Mouse (Mus musculus): ENCODE measurements around the gene Htr2b. TPM values are rescaled to one million over a fixed set of nuclear protein-coding genes. Genes with fewer than 3 reads are reported as not detected.

Htr2b gene
- polyA plus RNA-seq, 1 experiment from 2014 or later = 3.1 TPM

GRCm38 (mm10) chr1:86154824-86155164 lies 43.0 kb upstream of the Htr2b start:
- H3K9me3 ChIP-seq (ENCODE audit: control insufficient read depth, low read length) = no peaks in the 10 kb centered on the region
- WGBS = 2% methylated on average over 17 of the region's 18 CpGs
- H3K36me3 ChIP-seq (ENCODE audit: control insufficient read depth, insufficient read depth, low read length) = 0 out of 2 replicates have a peak, but pooled peaks cover 2% of the 10 kb centered on the region
- ATAC-seq (ENCODE audit: low FRiP score, low TSS enrichment) (no peak), DNase-seq (ENCODE audit: low spot score) (no peak)
- no peaks in the 10 kb centered on the region for H3K27me3 ChIP-seq (ENCODE audit: control insufficient read depth, insufficient read depth, low read length)
- H3K4me3 ChIP-seq (ENCODE audit: low read depth, low read length) = peak overlapping the region; percentile 63
- peak overlapping the region; percentile 66 for H3K9ac ChIP-seq (ENCODE audit: low read length)
- no peak for TF ChIP-seq CTCF (IDR thresholded peaks at IDR 0.05; ENCODE audit: low read depth)
- TF ChIP-seq EP300 (optimal IDR thresholded peaks at IDR 0.05) = no peak
- no peak overlapping the region for H3K27ac ChIP-seq (replicated peaks)
- H3K4me2 ChIP-seq (replicated peaks; ENCODE audit: low read depth) = peak overlapping the region; percentile 82
- H3K4me1 ChIP-seq (replicated peaks; ENCODE audit: control insufficient read depth, insufficient read depth) = no peaks in the 10 kb centered on the region

GRCm38 (mm10) chr1:86154133-86154823 lies 42.5 kb upstream of the Htr2b start, which contains the start of gene Armc9:
TSS of gene Armc9 (plus strand) at chr1:86154780.
- 4% methylated on average over 40 of the region's 40 CpGs for WGBS
- H3K4me2 ChIP-seq (replicated peaks; ENCODE audit: low read depth) = peak within 1 kb of the TSS; percentile 82

GRCm38 (mm10) chr1:86152618-86153017 lies 40.8 kb upstream of the Htr2b start:
- no peak overlapping the region for H3K4me2 ChIP-seq (replicated peaks; ENCODE audit: low read depth)
- 85% methylated on average over 1 of the region's 1 CpGs for WGBS
- peak; percentile 55 for TF ChIP-seq CTCF (IDR thresholded peaks at IDR 0.05; ENCODE audit: low read depth)
- TF ChIP-seq EP300 (optimal IDR thresholded peaks at IDR 0.05) = no peak
- H3K9ac ChIP-seq (ENCODE audit: low read length) = no peak overlapping the region
- H3K4me1 ChIP-seq (replicated peaks; ENCODE audit: control insufficient read depth, insufficient read depth) = no peaks in the 10 kb centered on the region
- no peaks in the 10 kb centered on the region for H3K27me3 ChIP-seq (ENCODE audit: control insufficient read depth, insufficient read depth, low read length)
- ATAC-seq (ENCODE audit: low FRiP score, low TSS enrichment) = no peak
- H3K4me3 ChIP-seq (ENCODE audit: low read depth, low read length) = no peak overlapping the region
- H3K36me3 ChIP-seq (ENCODE audit: control insufficient read depth, insufficient read depth, low read length) = no peaks in the 10 kb centered on the region
- no peak for DNase-seq (ENCODE audit: low spot score)
- no peak overlapping the region for H3K27ac ChIP-seq (replicated peaks)
- no peaks in the 10 kb centered on the region for H3K9me3 ChIP-seq (ENCODE audit: control insufficient read depth, low read length)

More at GRCm38 (mm10) chr1:86154133-86154823, 42.5 kb upstream of the Htr2b start, which contains the start of gene Armc9:
- Histone ChIP-seq H3K27me3 (ENCODE audit: control insufficient read depth, insufficient read depth, low read length) (no peaks in the 10 kb centered on the region), H3K9ac (ENCODE audit: low read length) (peak within 1 kb of the TSS; percentile 66), H3K4me1 (replicated peaks; ENCODE audit: control insufficient read depth, insufficient read depth) (no peaks in the 10 kb centered on the region), H3K9me3 (ENCODE audit: control insufficient read depth, low read length) (no peaks in the 10 kb centered on the region), H3K4me3 (ENCODE audit: low read depth, low read length) (peak within 1 kb of the TSS; percentile 63), H3K36me3 (ENCODE audit: control insufficient read depth, insufficient read depth, low read length) (0 out of 2 replicates have a peak, but pooled peaks cover 2% of the 10 kb centered on the region), H3K27ac (replicated peaks) (peak within 1 kb of the TSS; percentile 61)
- peak; percentile 99 for ATAC-seq (ENCODE audit: low FRiP score, low TSS enrichment)
- TF ChIP-seq CTCF (IDR thresholded peaks at IDR 0.05; ENCODE audit: low read depth) (no peak), EP300 (optimal IDR thresholded peaks at IDR 0.05) (no peak)
- DNase-seq (ENCODE audit: low spot score) = peak; percentile 97

GRCm38 (mm10) chr1:86151376-86151775 lies 39.6 kb upstream of the Htr2b start:
- DNase-seq (ENCODE audit: low spot score) (no peak), ATAC-seq (ENCODE audit: low FRiP score, low TSS enrichment) (no peak)
- Histone ChIP-seq H3K4me2 (replicated peaks; ENCODE audit: low read depth) (no peak overlapping the region), H3K4me1 (replicated peaks; ENCODE audit: control insufficient read depth, insufficient read depth) (no peaks in the 10 kb centered on the region), H3K9me3 (ENCODE audit: control insufficient read depth, low read length) (no peaks in the 10 kb centered on the region), H3K4me3 (ENCODE audit: low read depth, low read length) (no peak overlapping the region), H3K27me3 (ENCODE audit: control insufficient read depth, insufficient read depth, low read length) (no peaks in the 10 kb centered on the region), H3K27ac (replicated peaks) (no peak overlapping the region), H3K9ac (ENCODE audit: low read length) (no peak overlapping the region), H3K36me3 (ENCODE audit: control insufficient read depth, insufficient read depth, low read length) (no peaks in the 10 kb centered on the region)
- TF ChIP-seq CTCF (IDR thresholded peaks at IDR 0.05; ENCODE audit: low read depth) (no peak), EP300 (optimal IDR thresholded peaks at IDR 0.05) (no peak)
- WGBS = 67% methylated on average over 7 of the region's 7 CpGs

- DNase-seq (ENCODE audit: low spot score) (no peak), ATAC-seq (ENCODE audit: low FRiP score, low TSS enrichment) (no peak)
- 69% methylated on average over 6 of the region's 6 CpGs for WGBS
- Histone ChIP-seq H3K4me3 (ENCODE audit: low read depth, low read length) (no peak overlapping the region), H3K9me3 (ENCODE audit: control insufficient read depth, low read length) (no peaks in the 10 kb centered on the region), H3K27me3 (ENCODE audit: control insufficient read depth, insufficient read depth, low read length) (no peaks in the 10 kb centered on the region), H3K4me2 (replicated peaks; ENCODE audit: low read depth) (no peak overlapping the region), H3K9ac (ENCODE audit: low read length) (no peak overlapping the region), H3K36me3 (ENCODE audit: control insufficient read depth, insufficient read depth, low read length) (no peaks in the 10 kb centered on the region), H3K27ac (replicated peaks) (no peak overlapping the region), H3K4me1 (replicated peaks; ENCODE audit: control insufficient read depth, insufficient read depth) (no peaks in the 10 kb centered on the region)
- TF ChIP-seq CTCF (IDR thresholded peaks at IDR 0.05; ENCODE audit: low read depth) = no peak
- TF ChIP-seq EP300 (optimal IDR thresholded peaks at IDR 0.05) = no peak
Observed at GRCm38 (mm10) chr1:86150929-86151328, 39.2 kb upstream of the Htr2b start.

GRCm38 (mm10) chr1:86148161-86148560 lies 36.4 kb upstream of the Htr2b start:
- DNase-seq (ENCODE audit: low spot score) = no peak
- WGBS = 64% methylated on average over 9 of the region's 9 CpGs
- Histone ChIP-seq H3K4me1 (replicated peaks; ENCODE audit: control insufficient read depth, insufficient read depth) (no peaks in the 10 kb centered on the region), H3K4me2 (replicated peaks; ENCODE audit: low read depth) (no peak overlapping the region), H3K36me3 (ENCODE audit: control insufficient read depth, insufficient read depth, low read length) (no peaks in the 10 kb centered on the region), H3K27me3 (ENCODE audit: control insufficient read depth, insufficient read depth, low read length) (no peaks in the 10 kb centered on the region), H3K4me3 (ENCODE audit: low read depth, low read length) (no peak overlapping the region), H3K27ac (replicated peaks) (no peak overlapping the region), H3K9me3 (ENCODE audit: control insufficient read depth, low read length) (no peaks in the 10 kb centered on the region), H3K9ac (ENCODE audit: low read length) (no peak overlapping the region)
- TF ChIP-seq CTCF (IDR thresholded peaks at IDR 0.05; ENCODE audit: low read depth) (no peak), EP300 (optimal IDR thresholded peaks at IDR 0.05) (no peak)
- ATAC-seq (ENCODE audit: low FRiP score, low TSS enrichment) = no peak
